Mouse (Mus musculus) granulocyte monocyte progenitor cell, adult 5-6 weeks (primary cell): ENCODE measurements at regions not wholly inside any gene's neighbourhood (a gene's known extent, or its start where the extent isn't known, plus 50 kb on each side); places are given as distances from the start of the nearest gene placed in this dataset.

Experiments used
- ATAC-seq: replicated peaks from 2 replicates; pipeline ENCODE4 v1.8.0; 2016; ENCODE audit warnings: mild to moderate bottlenecking, moderate TSS enrichment, inconsistent platforms; ENCODE audit not compliant: poor library complexity, severe bottlenecking

DNA sequence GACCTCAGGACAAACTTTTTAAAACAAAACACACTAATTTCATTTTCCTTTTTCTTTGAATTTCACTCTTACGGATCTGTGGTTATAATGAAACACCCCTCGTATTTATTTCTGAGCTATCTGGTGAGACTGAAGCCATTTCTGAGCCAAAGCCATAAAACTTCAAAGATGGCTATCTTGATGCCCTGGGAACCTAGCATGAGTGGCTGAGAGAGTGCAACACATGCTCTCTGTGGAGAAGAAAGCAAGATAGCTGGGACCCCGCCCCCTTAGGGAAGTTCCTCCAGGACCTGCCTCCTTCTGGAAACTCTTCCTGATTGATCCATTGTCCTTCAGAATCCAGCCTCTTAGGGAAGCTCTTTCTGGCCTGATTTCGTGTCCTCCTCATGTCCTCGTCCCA lies 57.6 kb upstream of the Myb start:
- ATAC-seq = no peak

DNA sequence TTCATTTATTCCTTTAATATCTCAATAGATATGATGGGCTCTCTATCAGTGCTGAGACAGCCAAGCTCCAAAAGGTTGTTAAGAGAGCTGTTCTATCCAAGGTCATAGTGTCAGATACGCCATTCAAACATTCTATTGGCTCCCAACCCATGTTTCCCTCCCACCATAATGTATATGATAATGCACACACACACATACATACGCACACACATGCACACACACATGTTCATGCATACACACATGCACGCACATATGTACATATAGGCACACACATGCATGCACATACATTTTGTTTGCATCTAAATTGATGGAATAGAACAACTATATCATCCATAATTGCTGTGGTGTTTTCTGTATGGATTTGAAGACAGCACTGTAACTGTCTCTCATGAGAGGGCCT lies 60.0 kb upstream of the Myb start:
- ATAC-seq = no peak

- no peak for ATAC-seq
Measured at GRCm38 (mm10) chr10:21221290-21221926, 60.6 kb upstream of the Myb start.

- ATAC-seq = no peak
Measured at GRCm38 (mm10) chr10:21222104-21223034, 61.6 kb upstream of the Myb start.

- ATAC-seq = no peak
Measured at GRCm38 (mm10) chr10:21223104-21223910, 62.5 kb upstream of the Myb start.

DNA sequence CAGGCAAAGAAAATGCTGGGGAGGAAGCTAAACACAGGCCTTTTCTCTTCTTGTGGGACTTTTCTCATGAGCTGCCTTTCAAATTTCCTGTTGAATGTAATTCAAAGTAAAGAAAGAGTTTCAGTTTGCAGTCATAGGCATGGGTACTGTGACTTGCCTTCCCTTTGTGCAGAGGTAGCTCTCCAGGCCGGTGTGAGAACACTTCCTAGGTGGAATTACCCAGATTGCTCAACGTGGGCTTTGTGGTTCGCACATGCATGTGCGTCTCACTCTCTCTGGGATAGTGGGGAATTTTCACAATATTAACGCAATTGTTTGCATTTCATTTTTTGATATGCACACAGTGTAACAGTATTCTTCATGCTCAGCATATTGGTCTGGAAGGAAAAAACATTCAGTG lies 63.4 kb upstream of the Myb start:
- peak; percentile 78 for ATAC-seq

DNA sequence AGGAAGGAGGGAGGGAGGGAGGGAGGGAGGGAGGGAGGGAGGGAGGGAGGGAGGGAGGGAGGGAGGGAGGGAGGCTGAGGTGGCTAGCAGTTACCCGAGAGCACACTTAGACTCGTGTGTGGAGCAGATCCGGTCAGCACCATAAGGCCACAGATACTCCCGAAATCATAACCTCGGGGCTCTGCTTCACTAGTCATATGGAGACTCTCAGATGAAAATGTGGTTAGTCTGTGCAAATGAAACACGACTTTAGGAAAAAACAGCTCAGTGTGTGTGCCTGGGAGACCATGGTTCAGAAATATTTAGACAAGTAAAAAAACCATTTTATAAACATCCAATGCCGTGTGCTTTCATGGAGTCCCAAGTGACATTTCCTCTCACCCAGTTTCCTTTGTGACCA lies 65.4 kb upstream of the Myb start:
- ATAC-seq = no peak

GRCm38 (mm10) chr10:21227764-21228163 lies 67.0 kb upstream of the Myb start:
- ATAC-seq = no peak

GRCm38 (mm10) chr10:21228557-21228956 lies 67.2 kb upstream of the Hbs1l start:
- ATAC-seq = peak; percentile 65

GRCm38 (mm10) chr10:21235172-21235571 lies 60.6 kb upstream of the Hbs1l start:
- ATAC-seq = no peak

GRCm38 (mm10) chr10:21237000-21237399 lies 58.8 kb upstream of the Hbs1l start:
- ATAC-seq = no peak

DNA sequence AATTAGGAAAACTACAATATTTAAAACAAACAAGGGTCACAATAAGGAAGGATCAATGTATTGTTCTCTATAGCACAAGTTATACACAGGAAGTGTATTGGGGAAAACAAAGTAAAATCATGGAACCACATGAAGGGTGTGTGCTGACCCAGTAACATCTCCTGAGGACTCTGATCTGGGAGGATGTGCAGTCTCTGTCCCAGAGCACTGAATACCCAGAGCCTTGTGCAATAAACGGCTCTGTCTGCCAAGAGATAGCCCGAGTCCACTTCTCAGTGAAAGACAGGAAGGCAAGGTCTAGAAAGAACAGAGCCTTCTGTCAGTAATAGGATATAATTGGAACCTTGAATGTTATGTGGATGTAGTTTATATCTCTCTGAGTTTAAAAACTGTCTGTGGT lies 56.3 kb upstream of the Hbs1l start:
- ATAC-seq = peak; percentile 61

GRCm38 (mm10) chr10:21241557-21242222 lies 54.1 kb upstream of the Hbs1l start:
- ATAC-seq = peak; percentile 81

GRCm38 (mm10) chr10:21242471-21243231 lies 53.1 kb upstream of the Hbs1l start:
- no peak for ATAC-seq

- ATAC-seq = no peak
Measured at GRCm38 (mm10) chr10:21244849-21245453, 50.8 kb upstream of the Hbs1l start.

DNA sequence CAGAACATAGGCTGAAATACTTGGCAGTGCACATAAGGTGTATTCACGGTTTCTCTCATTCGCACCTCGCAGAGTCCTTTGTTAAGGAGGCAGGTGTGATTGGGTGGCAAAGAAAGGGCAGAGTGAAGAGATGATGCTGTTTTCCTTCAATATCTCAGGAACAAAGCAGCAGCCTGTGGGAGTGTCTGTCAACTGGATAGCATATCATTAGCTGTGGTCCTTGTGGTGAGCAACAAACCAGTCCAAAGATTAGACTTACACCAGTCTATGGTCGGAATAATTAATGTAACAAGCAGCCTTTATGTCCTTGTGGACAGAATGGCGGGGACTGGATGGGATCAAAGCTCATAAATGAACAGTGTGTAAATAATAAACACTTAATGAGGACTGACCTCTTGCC lies 50.2 kb upstream of the Hbs1l start:
- ATAC-seq = no peak
